Mouse (Mus musculus): ENCODE results near the gene Scel. TPM values are rescaled to one million over a fixed set of nuclear protein-coding genes. Genes with fewer than 3 reads are reported as not detected.

Scel gene
- polyA plus RNA-seq (2014; fragmentation: Illumina TruSeq; extraction: RNeasy Lipid Tissue Mini Kit (QIAGEN cat#74804); ENCODE audit: low read depth, low replicate concordance) = 0.80 TPM

GRCm38 (mm10) chr14:103512802-103513472 lies at the start of gene Scel:
Gene Scel (plus strand): TSS chr14:103513342.

GRCm38 (mm10) chr14:103649896-103650334 lies 136.8 kb downstream of the Scel start, which contains the start of gene Slain1:
Gene Slain1 (plus strand): TSS chr14:103650228.

Other genes starting within 250 kb of the Scel start
- gene Mycbp2, start 166.5 kb upstream of the Scel start, polyA plus RNA-seq (2014; fragmentation: Illumina TruSeq; extraction: RNeasy Lipid Tissue Mini Kit (QIAGEN cat#74804); ENCODE audit: low read depth, low replicate concordance) = 63.3 TPM
- gene Slain1, start 136.9 kb downstream of the Scel start, polyA plus RNA-seq (2014; fragmentation: Illumina TruSeq; extraction: RNeasy Lipid Tissue Mini Kit (QIAGEN cat#74804); ENCODE audit: low read depth, low replicate concordance) = 14.1 TPM